Mouse (Mus musculus) hindbrain, embryonic 11.5 days (tissue): Measurements from ENCODE around the gene Dlgap1. TPM values are rescaled to one million over a fixed set of nuclear protein-coding genes. Genes with fewer than 3 reads are reported as not detected.
"Not testable (repeated sequence)": the region's sequence is repeated elsewhere in the genome, so short reads cannot be mapped to it uniquely, and the experiment has no call there.

ENCODE experiments used
- ATAC-seq: fragments of 200-750 bp; cut with Nextera tagmentation; 2 replicates; pipeline ENCODE4 v1.8.0; 2017; ENCODE audit warnings: mild to moderate bottlenecking, moderate TSS enrichment, moderate library complexity; ENCODE audit not compliant: low FRiP score
- DNase-seq: peaks from one replicate; pipeline ENCODE4 v3.0.0-alpha.2; 2015; ENCODE audit warnings: low spot score
- H3K27ac ChIP-seq: fragments of 300-500 bp; sonication (generic); 2 replicates; pipeline ENCODE4 v1.5.1; 2014; ENCODE audit warnings: mild to moderate bottlenecking, low read depth, low read length
- H3K27me3 ChIP-seq: fragments of 300-500 bp; sonication (generic); 2 replicates; pipeline ENCODE4 v1.6.1; 2014; ENCODE audit warnings: mild to moderate bottlenecking, low read length, moderate library complexity, mixed read lengths; ENCODE audit not compliant: control insufficient read depth, insufficient read depth
- H3K36me3 ChIP-seq: fragments of 300-500 bp; sonication (generic); 2 replicates; pipeline ENCODE4 v1.6.1; 2014; ENCODE audit warnings: mild to moderate bottlenecking, low read length, moderate library complexity, mixed read lengths; ENCODE audit not compliant: control insufficient read depth, insufficient read depth
- H3K4me1 ChIP-seq: fragments of 300-500 bp; sonication (generic); replicated peaks from 2 replicates; pipeline ENCODE4 v1.6.1; 2014; ENCODE audit warnings: low read length, mixed read lengths; ENCODE audit not compliant: control insufficient read depth, insufficient read depth
- H3K4me2 ChIP-seq: fragments of 300-500 bp; sonication (generic); replicated peaks from 2 replicates; pipeline ENCODE4 v1.6.1; 2014; ENCODE audit warnings: mild to moderate bottlenecking, low read depth, low read length
- H3K4me3 ChIP-seq: fragments of 300-500 bp; sonication (generic); 2 replicates; pipeline ENCODE4 v1.5.1; 2014; ENCODE audit warnings: low read depth, low read length
- H3K9ac ChIP-seq: fragments of 300-500 bp; sonication (generic); 2 replicates; pipeline ENCODE4 v1.6.1; 2014; ENCODE audit warnings: low read depth, low read length
- H3K9me3 ChIP-seq: fragments of 300-500 bp; sonication (generic); 2 replicates; pipeline ENCODE4 v1.6.1; 2016; ENCODE audit warnings: low read length; ENCODE audit not compliant: control insufficient read depth
- WGBS: fragments of 180-500 bp; shearing (Covaris S2); extraction: QIAGEN DNeasy Blood & Tissue Kit; methylation state at CpG from one replicate; pipeline ENCODE4 v1.1.7; 2014; 5-methylcytosine and 5-hydroxymethylcytosine counted together
- polyA plus RNA-seq: library from polyadenylated mRNA; unstranded; fragments of >200 nt; fragmentation: Nextera tagmentation; extraction: Ambion mirVana; gene quantifications from 2 replicates; pipeline ENCODE4 v1.2.1, GENCODE M21; 2014

Dlgap1 gene
- polyA plus RNA-seq, 1 experiment from 2014 or later: 4.4 TPM

DNA sequence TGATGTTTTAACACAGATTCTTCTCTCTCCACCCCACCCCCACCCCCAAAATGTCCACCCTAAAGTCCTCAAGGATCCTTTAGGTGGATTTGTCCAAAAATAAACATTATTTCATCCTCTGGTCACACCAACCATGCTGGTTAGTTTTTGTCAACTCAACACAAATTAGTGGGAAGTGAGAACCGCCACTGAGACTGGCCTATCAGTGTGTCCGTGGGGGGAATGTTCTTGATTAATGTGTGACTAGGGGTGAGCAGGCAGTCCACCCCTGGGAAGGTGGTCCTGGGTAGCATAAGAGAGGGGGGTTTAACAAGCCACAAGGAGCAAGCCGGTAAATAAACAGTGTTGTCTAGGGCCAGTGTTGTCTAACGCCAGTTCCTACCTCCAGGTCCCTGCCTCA is 862.7 kb downstream of the Dlgap1 start:
- ATAC-seq (no peak), DNase-seq (no peak)
- Histone ChIP-seq H3K27ac (no peak overlapping the region), H3K27me3 (no peaks in the 10 kb centered on the region), H3K9ac (no peak overlapping the region), H3K4me1 (no peaks in the 10 kb centered on the region), H3K4me2 (no peak overlapping the region), H3K4me3 (no peak overlapping the region), H3K9me3 (no peaks in the 10 kb centered on the region), H3K36me3 (no peaks in the 10 kb centered on the region)
- 82% methylated on average over 4 of the region's 4 CpGs for WGBS

- Histone ChIP-seq H3K9me3 (no peaks in the 10 kb centered on the region), H3K27ac (no peak overlapping the region), H3K9ac (no peak overlapping the region), H3K4me3 (no peak overlapping the region), H3K4me2 (no peak overlapping the region), H3K27me3 (no peaks in the 10 kb centered on the region), H3K36me3 (no peaks in the 10 kb centered on the region), H3K4me1 (no peaks in the 10 kb centered on the region)
- WGBS: 94% methylated on average over 9 of the region's 9 CpGs
- DNase-seq: no peak
- ATAC-seq: no peak
These were observed 863.7 kb downstream of the Dlgap1 start for GRCm38 (mm10) chr17:70832544-70832943.

- peak overlapping the region; percentile 86 for H3K4me2 ChIP-seq
- no peaks in the 10 kb centered on the region for H3K4me1 ChIP-seq
- no peak overlapping the region for H3K27ac ChIP-seq
- 2% methylated on average over 29 of the region's 29 CpGs for WGBS
- H3K4me3 ChIP-seq: peak overlapping the region; percentile 37
- H3K9me3 ChIP-seq: no peaks in the 10 kb centered on the region
- DNase-seq (peak; percentile 52), ATAC-seq (0 out of 2 replicates have a peak, but pooled peaks have one; percentile 46)
- H3K27me3 ChIP-seq: no peaks in the 10 kb centered on the region
- no peaks in the 10 kb centered on the region for H3K36me3 ChIP-seq
- peak overlapping the region; percentile 58 for H3K9ac ChIP-seq
These were observed 865.6 kb downstream of the Dlgap1 start for GRCm38 (mm10) chr17:70834430-70834965.

- peak overlapping the region; percentile 37 for H3K4me3 ChIP-seq
- peak; percentile 31; the same call in 1 of the 2 replicates for ATAC-seq
- H3K27me3 ChIP-seq: no peaks in the 10 kb centered on the region
- H3K36me3 ChIP-seq: no peaks in the 10 kb centered on the region
- H3K27ac ChIP-seq: no peak overlapping the region
- peak overlapping the region; percentile 58 for H3K9ac ChIP-seq
- no peaks in the 10 kb centered on the region for H3K9me3 ChIP-seq
- no peaks in the 10 kb centered on the region for H3K4me1 ChIP-seq
- 3% methylated on average over 10 of the region's 10 CpGs for WGBS
- H3K4me2 ChIP-seq: peak overlapping the region; percentile 86
- peak; percentile 41 for DNase-seq
These were observed 866.4 kb downstream of the Dlgap1 start for GRCm38 (mm10) chr17:70835071-70835790.

DNA sequence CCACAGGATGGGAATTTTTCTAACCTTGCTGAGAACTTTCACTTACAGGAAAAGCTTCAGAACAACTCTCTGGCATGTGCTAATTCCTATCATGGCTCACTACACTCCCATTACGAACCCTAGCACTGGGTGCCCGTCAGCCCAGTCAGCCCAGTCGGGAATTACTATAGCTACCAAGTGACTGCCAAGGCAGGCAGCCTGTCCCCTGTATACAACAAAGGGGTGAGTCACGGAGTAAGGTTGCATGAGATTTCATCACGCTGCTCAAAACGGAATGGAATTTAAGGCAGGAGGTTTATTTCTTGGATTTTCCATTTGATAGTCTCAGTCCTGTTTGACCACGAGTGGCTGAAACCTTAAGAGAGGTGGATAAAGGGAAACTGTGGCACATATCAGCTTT is 867.9 kb downstream of the Dlgap1 start:
- Histone ChIP-seq H3K4me3 (no peak overlapping the region), H3K27ac (no peak overlapping the region), H3K9ac (no peak overlapping the region), H3K27me3 (no peaks in the 10 kb centered on the region), H3K4me1 (no peaks in the 10 kb centered on the region), H3K36me3 (no peaks in the 10 kb centered on the region), H3K9me3 (no peaks in the 10 kb centered on the region), H3K4me2 (no peak overlapping the region)
- ATAC-seq (no peak), DNase-seq (no peak)
- WGBS: 57% methylated on average over 7 of the region's 7 CpGs

DNA sequence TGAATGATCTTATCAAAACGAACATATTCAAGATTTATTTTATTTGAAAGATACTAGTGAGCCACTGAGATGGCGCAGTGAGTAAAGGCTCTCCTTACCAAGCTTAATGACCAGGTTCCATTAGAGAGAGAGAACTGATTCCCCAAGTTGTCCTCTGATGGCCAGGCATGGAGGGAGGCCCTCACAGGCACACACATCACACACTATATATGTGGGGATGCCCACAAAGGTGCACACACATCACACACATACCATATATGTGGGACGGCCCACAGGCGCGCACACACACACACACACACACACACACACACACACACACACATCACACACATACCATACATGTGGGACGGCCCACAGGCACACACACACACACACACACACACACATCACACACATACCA is 868.6 kb downstream of the Dlgap1 start:
- not testable (repeated sequence) for H3K4me2 ChIP-seq, H3K9me3 ChIP-seq, H3K36me3 ChIP-seq, H3K27me3 ChIP-seq, ATAC-seq, H3K9ac ChIP-seq, H3K4me3 ChIP-seq, H3K4me1 ChIP-seq, DNase-seq, H3K27ac ChIP-seq
- WGBS: 91% methylated on average over 5 of the region's 6 CpGs

DNA sequence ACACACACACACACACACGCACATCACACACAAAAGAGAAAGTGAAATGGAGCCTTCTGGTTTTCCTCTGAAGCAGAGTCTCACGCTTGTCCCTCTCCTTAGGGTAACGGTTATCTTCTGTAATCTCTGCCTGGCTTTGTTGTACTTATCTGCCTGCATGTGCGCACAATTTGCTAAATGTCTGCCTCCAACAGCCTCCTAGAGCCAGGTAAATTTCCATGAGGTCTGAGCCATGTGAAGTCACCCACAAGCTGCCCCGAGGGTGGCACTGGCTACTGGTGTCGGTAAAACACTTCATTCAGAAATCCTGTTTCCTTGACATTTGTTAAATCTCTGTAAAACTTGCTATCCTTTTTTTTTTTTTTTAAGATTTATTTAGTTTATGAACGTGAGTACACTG is 869.2 kb downstream of the Dlgap1 start:
- no peaks in the 10 kb centered on the region for H3K27me3 ChIP-seq
- H3K27ac ChIP-seq: no peak overlapping the region
- H3K4me1 ChIP-seq: no peaks in the 10 kb centered on the region
- WGBS: 95% methylated on average over 7 of the region's 7 CpGs
- DNase-seq: no peak
- H3K9ac ChIP-seq: no peak overlapping the region
- no peak overlapping the region for H3K4me2 ChIP-seq
- H3K9me3 ChIP-seq: no peaks in the 10 kb centered on the region
- ATAC-seq: no peak
- no peaks in the 10 kb centered on the region for H3K36me3 ChIP-seq
- H3K4me3 ChIP-seq: no peak overlapping the region

DNA sequence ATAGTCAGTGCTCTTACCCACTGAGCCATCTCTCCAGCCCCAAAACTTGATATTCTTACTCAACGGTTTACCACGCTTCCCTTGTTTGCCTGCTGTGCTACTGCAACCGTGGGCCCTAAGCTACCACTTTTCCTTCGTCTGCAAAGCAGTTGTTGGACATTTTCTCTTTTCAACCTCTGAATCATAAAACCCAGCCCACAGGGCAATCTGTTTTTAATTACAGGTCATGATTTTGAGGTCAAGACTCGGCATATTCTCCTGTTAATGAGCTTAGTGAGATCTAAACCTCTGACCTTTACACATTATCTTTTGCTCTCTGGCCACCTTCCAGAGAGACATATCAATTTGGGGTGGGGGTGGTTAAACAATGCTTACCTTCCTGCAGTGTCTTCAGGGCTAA is 869.7 kb downstream of the Dlgap1 start:
- Histone ChIP-seq H3K9me3 (no peaks in the 10 kb centered on the region), H3K4me3 (no peak overlapping the region), H3K4me1 (no peaks in the 10 kb centered on the region), H3K27me3 (no peaks in the 10 kb centered on the region), H3K27ac (no peak overlapping the region), H3K4me2 (no peak overlapping the region), H3K9ac (no peak overlapping the region), H3K36me3 (no peaks in the 10 kb centered on the region)
- DNase-seq: no peak
- 69% methylated on average over 5 of the region's 5 CpGs for WGBS
- no peak for ATAC-seq

DNA sequence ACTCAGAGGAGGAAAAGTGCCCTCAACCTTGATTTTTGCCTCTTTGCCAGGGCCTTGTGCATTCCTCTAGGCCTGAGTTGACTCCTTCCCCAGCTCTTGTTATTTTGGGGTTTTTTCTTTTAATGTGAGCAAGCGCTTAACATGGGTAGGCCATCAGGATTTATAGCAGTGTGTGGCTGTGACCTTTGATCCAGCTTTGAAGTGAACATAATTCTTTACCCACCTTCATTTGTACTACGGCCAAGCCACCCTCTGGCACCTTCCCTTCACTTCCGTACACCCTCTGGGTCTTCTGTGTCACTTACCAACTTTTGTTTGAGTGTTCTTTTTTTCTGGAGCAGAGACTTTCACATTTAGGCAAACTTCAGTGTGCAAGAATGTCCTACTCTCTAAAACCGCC is 874.4 kb downstream of the Dlgap1 start:
- no peak overlapping the region for H3K27ac ChIP-seq
- H3K4me3 ChIP-seq: no peak overlapping the region
- 88% methylated on average over 4 of the region's 4 CpGs for WGBS
- no peak overlapping the region for H3K9ac ChIP-seq
- H3K4me1 ChIP-seq: no peaks in the 10 kb centered on the region
- ATAC-seq (no peak), DNase-seq (no peak)
- H3K4me2 ChIP-seq: no peak overlapping the region
- H3K9me3 ChIP-seq: no peaks in the 10 kb centered on the region
- H3K36me3 ChIP-seq: no peaks in the 10 kb centered on the region
- no peaks in the 10 kb centered on the region for H3K27me3 ChIP-seq
